Mouse (Mus musculus) liver, adult 2 months (tissue): Measurements from ENCODE around the gene Nol3.

Source experiments
- CTCF ChIP-seq: fragments of 200-500 bp; IDR thresholded peaks from 2 replicates; pipeline ENCODE4 v1.5.1; 2011; ENCODE audit warnings: low read depth, low read length, control low read depth
- POLR2A ChIP-seq: fragments of 200-500 bp; IDR thresholded peaks from 2 replicates; pipeline ENCODE4 v1.6.1; 2011; ENCODE audit warnings: low read length, control low read depth; ENCODE audit not compliant: insufficient read depth; ENCODE audit errors: extremely low read depth

GRCm38 (mm10) chr8:105293405-105293804, 17.5 kb downstream of the Nol3 start:
- TF ChIP-seq CTCF (no peak), POLR2A (no peak)
